Mouse (Mus musculus): Measurements from ENCODE around the gene Hist1h2ai. TPM values are rescaled to one million over a fixed set of nuclear protein-coding genes. Genes with fewer than 3 reads are reported as not detected.
"Not testable (repeated sequence)": the region's sequence is repeated elsewhere in the genome, so short reads cannot be mapped to it uniquely, and the experiment has no call there.

The Hist1h2ai gene
- polyA plus RNA-seq, 1 experiment from 2014 or later = 32.5 TPM

DNA sequence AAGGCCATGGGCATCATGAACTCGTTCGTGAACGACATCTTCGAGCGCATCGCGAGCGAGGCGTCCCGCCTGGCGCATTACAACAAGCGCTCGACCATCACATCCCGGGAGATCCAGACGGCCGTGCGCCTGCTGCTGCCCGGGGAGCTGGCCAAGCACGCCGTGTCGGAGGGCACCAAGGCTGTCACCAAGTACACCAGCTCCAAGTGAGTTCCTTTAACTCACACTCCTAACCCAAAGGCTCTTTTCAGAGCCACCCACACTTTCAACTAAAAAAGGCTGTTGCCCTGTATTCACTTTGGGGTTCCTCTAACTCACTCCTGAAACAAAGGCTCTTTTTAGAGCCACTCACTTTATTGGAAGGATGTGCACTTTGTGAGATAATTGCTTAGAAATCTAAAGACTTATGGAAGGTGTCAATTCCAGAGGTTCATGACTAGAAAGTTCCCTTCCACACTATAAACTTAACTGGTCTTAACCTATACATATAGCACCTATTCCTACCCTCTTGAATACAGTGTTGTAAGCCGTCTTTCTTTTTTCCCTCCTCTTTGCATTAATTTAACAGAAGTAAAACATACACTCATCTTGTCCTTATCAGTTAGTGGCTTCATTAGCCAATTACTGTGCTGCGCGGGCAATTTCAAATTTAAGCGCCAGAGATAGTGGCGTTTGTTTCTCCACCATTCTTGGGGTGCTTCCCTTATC is 38.2 kb downstream of the Hist1h2ai start:
- not testable (repeated sequence) for ATAC-seq; H3K9me3 ChIP-seq; H3K4me1 ChIP-seq (replicated peaks); H3K27me3 ChIP-seq (replicated peaks); H3K36me3 ChIP-seq
- Histone ChIP-seq H3K9ac (peak overlapping the region; percentile 48), H3K27ac (peak overlapping the region; percentile 91), H3K4me3 (replicated peaks) (peak overlapping the region; percentile 43), H3K4me2 (replicated peaks) (peak overlapping the region; percentile 70)
- under 1% methylated on average over 17 of the region's 26 CpGs for WGBS

DNA sequence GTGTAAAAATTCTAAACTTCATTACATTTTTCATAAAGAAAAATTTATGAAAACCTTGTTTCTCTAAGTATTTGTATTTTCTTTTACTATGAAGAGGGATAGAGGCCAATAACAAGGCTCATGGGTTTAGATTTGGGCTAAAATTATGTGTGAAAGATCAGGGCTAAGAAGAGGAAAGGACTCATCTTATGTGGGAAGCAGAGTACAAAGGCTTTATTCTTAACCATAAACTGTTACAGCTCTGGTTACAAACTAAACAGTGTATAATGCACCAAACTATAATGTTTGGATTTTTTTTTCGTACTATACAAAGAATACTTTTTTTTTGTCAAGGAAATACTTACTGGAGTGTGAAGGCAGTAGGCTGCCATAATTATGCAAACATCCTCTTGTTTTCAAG is 39.5 kb downstream of the Hist1h2ai start:
- Histone ChIP-seq H3K4me3 (replicated peaks) (no peak overlapping the region), H3K27me3 (replicated peaks) (no peaks in the 10 kb centered on the region), H3K27ac (no peak overlapping the region), H3K9ac (no peak overlapping the region), H3K36me3 (no peaks in the 10 kb centered on the region), H3K4me2 (replicated peaks) (no peak overlapping the region), H3K9me3 (no peaks in the 10 kb centered on the region), H3K4me1 (replicated peaks) (0 out of 2 replicates have a peak, but pooled peaks cover 2% of the 10 kb centered on the region)
- ATAC-seq = no peak
- 63% methylated on average over 1 of the region's 1 CpGs for WGBS

Other genes starting within 250 kb of the Hist1h2ai start
- 2.2 and 2.9 TPM in 2 replicates for gene Nkapl, start 247.9 kb upstream of the Hist1h2ai start, polyA plus RNA-seq (2015; fragmentation: Nextera tagmentation; extraction: Ambion mirVana)
- gene Zkscan4, start 237.5 kb upstream of the Hist1h2ai start, polyA plus RNA-seq (2015; fragmentation: Nextera tagmentation; extraction: Ambion mirVana) = 2.6 and 2.8 TPM in 2 replicates
- not detected in 2 replicates for gene Gm10065, start 237.0 kb upstream of the Hist1h2ai start, polyA plus RNA-seq (2015; fragmentation: Nextera tagmentation; extraction: Ambion mirVana)
- 0.40 and 0.56 TPM in 2 replicates for gene AK157302, start 221.2 kb upstream of the Hist1h2ai start, polyA plus RNA-seq (2015; fragmentation: Nextera tagmentation; extraction: Ambion mirVana)
- gene Gm11273, start 215.0 kb upstream of the Hist1h2ai start, polyA plus RNA-seq (2015; fragmentation: Nextera tagmentation; extraction: Ambion mirVana) = 12.6 and 13.1 TPM in 2 replicates
- 3.6 and 5.5 TPM in 2 replicates for gene Zkscan8, start 185.3 kb upstream of the Hist1h2ai start, polyA plus RNA-seq (2015; fragmentation: Nextera tagmentation; extraction: Ambion mirVana)
- 0.09 and 0.18 TPM in 2 replicates for gene Olfr1366, start 173.6 kb upstream of the Hist1h2ai start, polyA plus RNA-seq (2015; fragmentation: Nextera tagmentation; extraction: Ambion mirVana)
- not detected in 2 replicates for gene Olfr1535, start 156.5 kb upstream of the Hist1h2ai start, polyA plus RNA-seq (2015; fragmentation: Nextera tagmentation; extraction: Ambion mirVana)
- gene Olfr1364, start 134.7 kb upstream of the Hist1h2ai start, polyA plus RNA-seq (2015; fragmentation: Nextera tagmentation; extraction: Ambion mirVana) = not detected in 2 replicates
- not detected in 2 replicates for gene Olfr1362, start 102.4 kb upstream of the Hist1h2ai start, polyA plus RNA-seq (2015; fragmentation: Nextera tagmentation; extraction: Ambion mirVana)
- not detected in 2 replicates for gene Olfr11, start 73.9 kb upstream of the Hist1h2ai start, polyA plus RNA-seq (2015; fragmentation: Nextera tagmentation; extraction: Ambion mirVana)
- gene Olfr1361, start 53.0 kb upstream of the Hist1h2ai start, polyA plus RNA-seq (2015; fragmentation: Nextera tagmentation; extraction: Ambion mirVana) = not detected in 2 replicates
- not detected in 2 replicates for gene Olfr1360, start 39.0 kb upstream of the Hist1h2ai start, polyA plus RNA-seq (2015; fragmentation: Nextera tagmentation; extraction: Ambion mirVana)
- not detected in 2 replicates for gene Olfr1359, start 18.3 kb upstream of the Hist1h2ai start, polyA plus RNA-seq (2015; fragmentation: Nextera tagmentation; extraction: Ambion mirVana)
- gene Hist1h2bl, start 279 bp upstream of the Hist1h2ai start, polyA plus RNA-seq (2015; fragmentation: Nextera tagmentation; extraction: Ambion mirVana) = 1.4 and 4.3 TPM in 2 replicates
- 5.4 and 13.1 TPM in 2 replicates for gene Hist1h3h, start 1.2 kb downstream of the Hist1h2ai start, polyA plus RNA-seq (2015; fragmentation: Nextera tagmentation; extraction: Ambion mirVana)
- gene Hist1h2bm, start 5.6 kb downstream of the Hist1h2ai start, polyA plus RNA-seq (2015; fragmentation: Nextera tagmentation; extraction: Ambion mirVana) = 1.7 and 4.3 TPM in 2 replicates
- 1.2 and 1.6 TPM in 2 replicates for gene Hist1h4j, start 18.6 kb downstream of the Hist1h2ai start, polyA plus RNA-seq (2015; fragmentation: Nextera tagmentation; extraction: Ambion mirVana)
- 1.7 and 2.8 TPM in 2 replicates for gene Hist1h4k, start 34.1 kb downstream of the Hist1h2ai start, polyA plus RNA-seq (2015; fragmentation: Nextera tagmentation; extraction: Ambion mirVana)
- gene Hist1h2ak, start 37.4 kb downstream of the Hist1h2ai start, polyA plus RNA-seq (2015; fragmentation: Nextera tagmentation; extraction: Ambion mirVana) = 22.4 and 26.3 TPM in 2 replicates
- gene Hist1h2bn, start 37.7 kb downstream of the Hist1h2ai start, polyA plus RNA-seq (2015; fragmentation: Nextera tagmentation; extraction: Ambion mirVana) = 3.0 and 5.9 TPM in 2 replicates
- 19.8 and 25.0 TPM in 2 replicates for gene Hist1h1b, start 64.2 kb downstream of the Hist1h2ai start, polyA plus RNA-seq (2015; fragmentation: Nextera tagmentation; extraction: Ambion mirVana)
- 89.5 and 101 TPM in 2 replicates for gene Hist1h3i, start 66.9 kb downstream of the Hist1h2ai start, polyA plus RNA-seq (2015; fragmentation: Nextera tagmentation; extraction: Ambion mirVana)
- 2.4 and 4.7 TPM in 2 replicates for gene Hist1h2an, start 70.8 kb downstream of the Hist1h2ai start, polyA plus RNA-seq (2015; fragmentation: Nextera tagmentation; extraction: Ambion mirVana)
- gene Hist1h2bp, start 71.0 kb downstream of the Hist1h2ai start, polyA plus RNA-seq (2015; fragmentation: Nextera tagmentation; extraction: Ambion mirVana) = 2.0 TPM in 2 replicates
- 14.5 and 16.7 TPM in 2 replicates for gene Hist1h2bq, start 93.8 kb downstream of the Hist1h2ai start, polyA plus RNA-seq (2015; fragmentation: Nextera tagmentation; extraction: Ambion mirVana)
- gene Hist1h2ao, start 94.0 kb downstream of the Hist1h2ai start, polyA plus RNA-seq (2015; fragmentation: Nextera tagmentation; extraction: Ambion mirVana) = 1.7 TPM in 1 of 2 replicates, not detected in the other
- not detected in 2 replicates for gene Hist1h4m, start 95.3 kb downstream of the Hist1h2ai start, polyA plus RNA-seq (2015; fragmentation: Nextera tagmentation; extraction: Ambion mirVana)
- gene Hist1h4n, start 115.8 kb downstream of the Hist1h2ai start, polyA plus RNA-seq (2015; fragmentation: Nextera tagmentation; extraction: Ambion mirVana) = 12.0 and 15.9 TPM in 2 replicates
- 2,704 and 3,243 TPM in 2 replicates for gene Hist1h2ap, start 117.1 kb downstream of the Hist1h2ai start, polyA plus RNA-seq (2015; fragmentation: Nextera tagmentation; extraction: Ambion mirVana)
- gene Hist1h2br, start 117.3 kb downstream of the Hist1h2ai start, polyA plus RNA-seq (2015; fragmentation: Nextera tagmentation; extraction: Ambion mirVana) = 15.0 and 16.4 TPM in 2 replicates
- gene Zfp184, start 228.7 kb downstream of the Hist1h2ai start, polyA plus RNA-seq (2015; fragmentation: Nextera tagmentation; extraction: Ambion mirVana) = 6.2 and 7.5 TPM in 2 replicates